Mouse (Mus musculus): ENCODE measurements around the gene Samm50.

DNA sequence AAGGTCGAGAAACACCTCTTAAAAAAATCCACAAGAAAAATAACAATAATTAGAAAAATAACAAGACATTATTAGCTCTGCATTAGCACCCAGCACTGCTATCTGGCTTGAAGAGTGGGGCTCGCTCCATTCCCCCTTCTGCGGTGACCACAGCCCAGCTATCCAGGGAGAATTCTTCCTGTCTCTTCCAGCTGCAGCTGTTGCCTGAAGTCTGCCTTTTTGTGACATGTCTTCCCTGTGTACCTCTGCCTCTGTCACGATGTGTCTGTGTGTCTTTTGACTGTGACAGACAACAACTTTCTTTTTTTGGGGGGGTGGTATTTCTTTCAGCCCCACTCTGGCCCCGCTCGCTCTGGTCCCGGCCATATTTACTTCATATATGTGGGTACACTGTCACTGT lies 60.6 kb downstream of the Samm50 start:
- TF ChIP-seq CTCF (IDR thresholded peaks at IDR 0.05; ENCODE audit: insufficient read depth, low read length) (no peak), POLR2A (IDR thresholded peaks at IDR 0.05; ENCODE audit: borderline replicate concordance, extremely low read depth, low read depth, low read length) (no peak)

All from lung, adult 2 months (tissue).